Mouse (Mus musculus) bone marrow macrophage, adult 2 months (primary cell): ENCODE data around the gene Zdhhc6.

ENCODE experiments used
- CTCF ChIP-seq: IDR thresholded peaks from 2 replicates; pipeline ENCODE4 v1.5.1; 2012; ENCODE audit warnings: low read depth, mild to moderate bottlenecking, low read length, moderate library complexity
- POLR2A ChIP-seq: IDR thresholded peaks from 2 replicates; pipeline ENCODE4 v1.6.1; 2012; ENCODE audit warnings: mild to moderate bottlenecking, low read depth, low read length, borderline replicate concordance

GRCm38 (mm10) chr19:55341377-55341776 is 25.5 kb upstream of the Zdhhc6 start:
- no peak for TF ChIP-seq POLR2A
- no peak for TF ChIP-seq CTCF
